Mouse (Mus musculus) liver, embryonic 15.5 days (tissue): ENCODE results near the gene Ccdc40. TPM values are rescaled to one million over a fixed set of nuclear protein-coding genes. Genes with fewer than 3 reads are reported as not detected.

Experiments used
- polyA plus RNA-seq: library from polyadenylated mRNA; unstranded; fragments of >200 nt; fragmentation: Nextera tagmentation; extraction: Ambion mirVana; gene quantifications from 2 replicates; pipeline ENCODE4 v1.2.1, GENCODE M21; 2015

The Ccdc40 gene
- polyA plus RNA-seq, 1 experiment from 2014 or later = 0.70 TPM

Other genes with a start within 250 kb of the Ccdc40 start
- gene Enpp7, start 240.4 kb upstream of the Ccdc40 start, polyA plus RNA-seq = not detected in 2 replicates
- 3.0 and 3.2 TPM in 2 replicates for gene Cbx2, start 205.6 kb upstream of the Ccdc40 start, polyA plus RNA-seq
- 3.3 and 3.5 TPM in 2 replicates for gene Cbx8, start 187.6 kb upstream of the Ccdc40 start, polyA plus RNA-seq
- gene Cbx4, start 142.4 kb upstream of the Ccdc40 start, polyA plus RNA-seq = 2.8 and 2.9 TPM in 2 replicates
- gene Tbc1d16, start 73 bp upstream of the Ccdc40 start, polyA plus RNA-seq = 1.6 and 1.9 TPM in 2 replicates
- 21.4 and 26.4 TPM in 2 replicates for gene Gaa, start 39.3 kb downstream of the Ccdc40 start, polyA plus RNA-seq
- 165 and 170 TPM in 2 replicates for gene Eif4a3, start 71.5 kb downstream of the Ccdc40 start, polyA plus RNA-seq
- gene Card14, start 79.2 kb downstream of the Ccdc40 start, polyA plus RNA-seq = 0.21 and 0.35 TPM in 2 replicates
- gene Sgsh, start 127.0 kb downstream of the Ccdc40 start, polyA plus RNA-seq = 1.9 and 2.3 TPM in 2 replicates
- gene Slc26a11, start 127.0 kb downstream of the Ccdc40 start, polyA plus RNA-seq = 1.6 and 2.6 TPM in 2 replicates
- 4.2 TPM in 2 replicates for gene Rnf213, start 164.5 kb downstream of the Ccdc40 start, polyA plus RNA-seq